Mouse (Mus musculus) MEL (cell line): ENCODE measurements around the gene Pla2g16. TPM values are rescaled to one million over a fixed set of nuclear protein-coding genes. Genes with fewer than 3 reads are reported as not detected.

Experiments
- DNase-seq: peaks from one replicate; pipeline ENCODE4 v3.0.0; 2011; ENCODE audit warnings: low read depth, low spot score
- H3K27ac ChIP-seq: 2 replicates; pipeline ENCODE4 v1.5.1; 2012; ENCODE audit warnings: low read depth, mild to moderate bottlenecking, control low read depth, low read length, moderate library complexity; ENCODE audit not compliant: control insufficient read depth
- H3K27me3 ChIP-seq, 2 experiments: fragments of 150-350 bp in 1 of 2; sonication (generic) in 1 of 2; 2 replicates each; pipeline ENCODE4 v1.6.1; 2012; ENCODE audit warnings: low read length in 2 of 2, mild to moderate bottlenecking in 2 of 2, improper control_type of control experiment in 1 of 2, moderate library complexity in 1 of 2; ENCODE audit not compliant: insufficient read depth in 2 of 2, control insufficient read depth in 1 of 2
- H3K36me3 ChIP-seq, 2 experiments: 2 replicates each; pipeline ENCODE4 v1.6.1; 2012 to 2014; ENCODE audit warnings: low read length in 2 of 2, improper control_type of control experiment in 1 of 2, inconsistent platforms in 1 of 2, mild to moderate bottlenecking in 1 of 2; ENCODE audit not compliant: insufficient read depth in 2 of 2, control insufficient read depth in 1 of 2
- H3K4me1 ChIP-seq, 2 experiments: fragments of 150-350 bp in 1 of 2; sonication (generic) in 1 of 2; 2 replicates each; pipeline ENCODE4 v1.6.1; 2012; ENCODE audit warnings: low read length in 2 of 2, improper control_type of control experiment in 1 of 2, mild to moderate bottlenecking in 1 of 2; ENCODE audit not compliant: insufficient read depth in 2 of 2, control insufficient read depth in 1 of 2
- H3K4me3 ChIP-seq, 2 experiments: fragments of 150-350 bp in 1 of 2; sonication (generic) in 1 of 2; 2 replicates each; pipeline ENCODE4 v1.5.1; 2012; ENCODE audit warnings: low read depth in 2 of 2, low read length in 2 of 2, mild to moderate bottlenecking in 2 of 2, moderate library complexity in 2 of 2, control low read depth in 1 of 2, improper control_type of control experiment in 1 of 2; ENCODE audit not compliant: control insufficient read depth in 1 of 2, insufficient read depth in 1 of 2
- H3K79me2 ChIP-seq: 2 replicates; pipeline ENCODE4 v1.6.1; 2012; ENCODE audit warnings: mild to moderate bottlenecking, low read length, moderate library complexity; ENCODE audit not compliant: control insufficient read depth, poor library complexity, insufficient read depth
- H3K9ac ChIP-seq: 2 replicates; pipeline ENCODE4 v1.6.1; 2012; ENCODE audit warnings: low read depth, mild to moderate bottlenecking, control low read depth, low read length, moderate library complexity; ENCODE audit not compliant: control insufficient read depth, poor library complexity, severe bottlenecking
- H3K9me3 ChIP-seq: fragments of 150-350 bp; sonication (generic); replicated peaks from 2 replicates; pipeline ENCODE4 v1.6.1; 2012; ENCODE audit warnings: mild to moderate bottlenecking, low read length, improper control_type of control experiment, moderate library complexity; ENCODE audit not compliant: insufficient read depth
- CHD1 ChIP-seq: IDR thresholded peaks from 2 replicates; pipeline ENCODE4 v1.6.1; 2012; ENCODE audit warnings: low read depth, mild to moderate bottlenecking, inconsistent platforms, low read length, improper control_type of control experiment
- CHD2 ChIP-seq: IDR thresholded peaks from 2 replicates; pipeline ENCODE4 v1.6.1; 2011; ENCODE audit warnings: low read length, improper control_type of control experiment
- E2F4 ChIP-seq: IDR thresholded peaks from 2 replicates; pipeline ENCODE4 v1.6.1; 2011; ENCODE audit warnings: low read depth, low read length, improper control_type of control experiment, borderline replicate concordance
- ETS1 ChIP-seq: IDR thresholded peaks from 2 replicates; pipeline ENCODE4 v1.6.1; 2012; ENCODE audit warnings: low read depth, mild to moderate bottlenecking, inconsistent platforms, low read length, improper control_type of control experiment, moderate library complexity
- GABPA ChIP-seq: IDR thresholded peaks from 2 replicates; pipeline ENCODE4 v1.6.1; 2012; ENCODE audit warnings: low read depth, mild to moderate bottlenecking, inconsistent platforms, low read length, improper control_type of control experiment, moderate library complexity
- JUND ChIP-seq: IDR thresholded peaks from 2 replicates; pipeline ENCODE4 v1.6.1; 2011; ENCODE audit warnings: low read depth, mild to moderate bottlenecking, improper control_type of control experiment, low read length
- KAT2A ChIP-seq: conservative IDR thresholded peaks from 2 replicates; pipeline ENCODE4 v1.6.1; 2012; ENCODE audit warnings: low read depth, low read length, improper control_type of control experiment, inconsistent platforms
- MAX ChIP-seq: IDR thresholded peaks from 2 replicates; pipeline ENCODE4 v1.6.1; 2011; ENCODE audit warnings: low read length, improper control_type of control experiment
- MAZ ChIP-seq: IDR thresholded peaks from 2 replicates; pipeline ENCODE4 v1.6.1; 2012; ENCODE audit warnings: low read depth, mild to moderate bottlenecking, inconsistent platforms, low read length, improper control_type of control experiment
- MEF2A ChIP-seq: IDR thresholded peaks from 2 replicates; pipeline ENCODE4 v1.6.1; 2014; ENCODE audit warnings: low read depth, mild to moderate bottlenecking, inconsistent platforms, low read length, improper control_type of control experiment; ENCODE audit not compliant: poor library complexity, insufficient replicate concordance, severe bottlenecking; ENCODE audit errors: extremely low read depth
- MYB ChIP-seq: IDR thresholded peaks from 2 replicates; pipeline ENCODE4 v1.6.1; 2011; ENCODE audit warnings: mild to moderate bottlenecking, low read depth, low read length, improper control_type of control experiment
- MYC ChIP-seq: IDR thresholded peaks from 2 replicates; pipeline ENCODE4 v1.6.1; 2011; ENCODE audit warnings: low read depth, mild to moderate bottlenecking, low read length, improper control_type of control experiment, moderate library complexity
- NELFE ChIP-seq: IDR thresholded peaks from 2 replicates; pipeline ENCODE4 v1.6.1; 2011; ENCODE audit warnings: low read depth, low read length, improper control_type of control experiment
- NRF1 ChIP-seq: IDR thresholded peaks from 2 replicates; pipeline ENCODE4 v1.6.1; 2014; ENCODE audit warnings: low read depth, mild to moderate bottlenecking, inconsistent platforms, low read length, improper control_type of control experiment, moderate library complexity; ENCODE audit not compliant: poor library complexity, insufficient read depth, severe bottlenecking
- POLR2AphosphoS2 ChIP-seq: IDR thresholded peaks from 2 replicates; pipeline ENCODE4 v1.6.1; 2011; ENCODE audit warnings: low read length, improper control_type of control experiment
- POLR2AphosphoS5 ChIP-seq: IDR thresholded peaks from 2 replicates; pipeline ENCODE4 v1.6.1; 2012; ENCODE audit warnings: low read depth, borderline replicate concordance, mild to moderate bottlenecking, inconsistent platforms, low read length, moderate library complexity, mixed read lengths
- RAD21 ChIP-seq: IDR thresholded peaks from 2 replicates; pipeline ENCODE4 v1.6.1; 2011; ENCODE audit warnings: mild to moderate bottlenecking, low read depth, low read length, improper control_type of control experiment
- RCOR1 ChIP-seq: IDR thresholded peaks from 2 replicates; pipeline ENCODE4 v1.6.1; 2012; ENCODE audit warnings: low read depth, mild to moderate bottlenecking, inconsistent platforms, low read length, improper control_type of control experiment
- SIN3A ChIP-seq: IDR thresholded peaks from 2 replicates; pipeline ENCODE4 v1.6.1; 2012; ENCODE audit warnings: low read length, improper control_type of control experiment, inconsistent platforms
- TAL1 ChIP-seq: IDR thresholded peaks from 2 replicates; pipeline ENCODE4 v1.6.1; 2012; ENCODE audit warnings: mild to moderate bottlenecking, inconsistent platforms, low read length, moderate library complexity, mixed read lengths
- TBP ChIP-seq: IDR thresholded peaks from 2 replicates; pipeline ENCODE4 v1.8.0; 2011; ENCODE audit warnings: low read depth, low read length, improper control_type of control experiment
- TCF12 ChIP-seq: IDR thresholded peaks from 2 replicates; pipeline ENCODE4 v1.6.1; 2014; ENCODE audit warnings: low read depth, mild to moderate bottlenecking, inconsistent platforms, low read length, improper control_type of control experiment, moderate library complexity
- USF1 ChIP-seq: IDR thresholded peaks from 2 replicates; pipeline ENCODE4 v1.6.1; 2014; ENCODE audit warnings: low read depth, mild to moderate bottlenecking, inconsistent platforms, low read length, improper control_type of control experiment, moderate library complexity
- ZC3H11A ChIP-seq: IDR thresholded peaks from 2 replicates; pipeline ENCODE4 v1.6.1; 2012; ENCODE audit warnings: low read depth, mild to moderate bottlenecking, inconsistent platforms, low read length, improper control_type of control experiment
- ZKSCAN1 ChIP-seq: IDR thresholded peaks from 2 replicates; pipeline ENCODE4 v1.6.1; 2012; ENCODE audit warnings: low read depth, mild to moderate bottlenecking, inconsistent platforms, low read length, improper control_type of control experiment, moderate library complexity
- ZNF384 ChIP-seq: IDR thresholded peaks from 2 replicates; pipeline ENCODE4 v1.6.1; 2012; ENCODE audit warnings: low read depth, mild to moderate bottlenecking, inconsistent platforms, low read length, improper control_type of control experiment
- polyA plus RNA-seq, 2 experiments: library from polyadenylated mRNA; stranded (reverse) in 1 of 2; unstranded in 1 of 2; fragments of >175 nt in 1 of 2; fragments of >200 nt in 1 of 2; gene quantifications; 2 replicates each; pipeline versions ENCODE4 v1.2.1 to v1.2.4; 2012; ENCODE audit warnings: low replicate concordance in 2 of 2, low read depth in 1 of 2; ENCODE audit not compliant: insufficient read length in 2 of 2, insufficient read depth in 1 of 2, missing spikeins in 1 of 2
- total RNA-seq: library from RNA; depleted of rRNA; stranded (reverse); fragments of 300-350 nt; gene quantifications from 2 replicates; pipeline ENCODE4 v1.2.3, GENCODE M21; 2012

The Pla2g16 gene
- total and polyA plus RNA-seq, 3 experiments: 19.0 to 24.7 TPM; not detected in 1

DNA sequence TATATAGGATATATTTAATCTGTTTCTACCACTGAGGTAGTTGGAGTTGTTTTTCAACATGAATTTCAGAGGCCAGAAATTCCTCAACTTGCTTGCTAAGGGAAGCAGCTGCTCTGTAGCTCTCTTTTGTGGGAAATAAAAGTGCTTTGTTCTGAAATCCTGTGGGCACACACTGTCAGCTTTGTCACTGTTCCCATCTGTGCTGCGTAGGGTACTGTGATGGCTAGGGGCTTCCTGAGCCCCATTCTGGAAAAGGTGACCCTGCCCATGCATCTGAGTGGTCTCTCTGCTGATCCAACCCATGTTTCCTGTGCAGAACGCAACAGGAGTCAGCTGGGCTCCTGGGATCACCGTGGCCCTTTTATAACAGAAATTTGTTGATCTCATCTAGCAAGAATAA is 9.6 kb downstream of the Pla2g16 start:
- H3K79me2 ChIP-seq: no peaks in the 10 kb centered on the region
- peaks cover 2 to 14% of the 10 kb centered on the region in 2 experiments for H3K4me1 ChIP-seq
- no peaks in the 10 kb centered on the region for H3K27me3 ChIP-seq
- no peak overlapping the region for H3K4me3 ChIP-seq
- H3K9ac ChIP-seq: no peak overlapping the region
- TF ChIP-seq CHD1 (no peak), POLR2AphosphoS2 (no peak), JUND (no peak), RAD21 (no peak), E2F4 (no peak), NELFE (no peak), TBP (no peak), ZNF384 (no peak), MAZ (no peak), MYB (no peak), ETS1 (no peak), RCOR1 (no peak), SIN3A (no peak), ZKSCAN1 (no peak), KAT2A (no peak), MYC (no peak), USF1 (no peak), TCF12 (no peak)
- no peaks in the 10 kb centered on the region for H3K9me3 ChIP-seq
- peaks cover 0 to 11% of the 10 kb centered on the region in 2 experiments; a peak in 2 of 4 replicates for H3K36me3 ChIP-seq
- H3K27ac ChIP-seq: no peak overlapping the region
- no peak for DNase-seq

DNA sequence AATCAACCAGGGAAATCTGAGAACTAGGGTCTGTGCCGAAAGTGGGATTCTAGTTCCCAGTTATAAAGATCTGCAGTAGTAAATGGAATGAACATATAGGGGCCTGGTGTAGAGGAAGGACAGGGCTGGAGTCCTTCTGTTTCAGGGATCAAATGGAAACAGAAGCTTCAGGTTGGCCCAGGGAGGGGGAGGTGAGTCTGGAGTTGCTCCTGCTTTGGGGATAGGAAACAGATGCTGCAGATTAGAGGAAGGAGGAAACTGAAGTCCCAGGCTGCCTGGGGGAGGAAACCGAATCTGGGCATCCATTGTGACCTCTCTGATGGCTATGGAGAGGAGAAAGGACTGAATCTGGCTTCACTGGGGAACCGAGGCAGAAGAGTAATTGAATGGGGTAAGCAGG is 11.1 kb downstream of the Pla2g16 start:
- TF ChIP-seq KAT2A: no peak
- TF ChIP-seq JUND: no peak
- TF ChIP-seq TAL1: no peak
- TF ChIP-seq MYB: no peak
- no peak for TF ChIP-seq RAD21
- no peak for TF ChIP-seq MEF2A
- no peak for TF ChIP-seq MAX
- no peak for TF ChIP-seq CHD2
- no peak for TF ChIP-seq NELFE
- TF ChIP-seq RCOR1: no peak
- no peak for TF ChIP-seq USF1
- no peak for TF ChIP-seq MYC
- no peak for TF ChIP-seq NRF1
- TF ChIP-seq POLR2AphosphoS5: no peak
- no peak for TF ChIP-seq ZC3H11A
- TF ChIP-seq GABPA: no peak
- TF ChIP-seq ZNF384: no peak

More for the DNA sequence above, 11.1 kb downstream of the Pla2g16 start:
- Histone ChIP-seq H3K9ac (no peak overlapping the region), H3K9me3 (no peaks in the 10 kb centered on the region), H3K4me1 (peaks cover 2 to 5% of the 10 kb centered on the region in 2 experiments), H3K79me2 (no peaks in the 10 kb centered on the region), H3K36me3 (peaks cover 0 to 6% of the 10 kb centered on the region in 2 experiments; a peak in 2 of 4 replicates), H3K4me3 (no peak overlapping the region), H3K27ac (no peak overlapping the region), H3K27me3 (no peaks in the 10 kb centered on the region)
- no peak for DNase-seq
